Mouse (Mus musculus) neural tube, embryonic 11.5 days (tissue): ENCODE data around the gene Adora1. TPM values are rescaled to one million over a fixed set of nuclear protein-coding genes. Genes with fewer than 3 reads are reported as not detected.

Experiments
- ATAC-seq: fragments of 200-750 bp; cut with Nextera tagmentation; 2 replicates; pipeline ENCODE4 v1.8.0; 2017; ENCODE audit warnings: moderate number of reproducible peaks, mild to moderate bottlenecking, moderate TSS enrichment, moderate library complexity; ENCODE audit not compliant: insufficient read depth, low FRiP score, low TSS enrichment
- DNase-seq: peaks from one replicate; pipeline ENCODE4 v3.0.0-alpha.2; 2015; ENCODE audit warnings: low spot score
- H3K27ac ChIP-seq: fragments of 300-500 bp; sonication (generic); 2 replicates; pipeline ENCODE4 v1.5.1; 2014; ENCODE audit warnings: low read depth, mild to moderate bottlenecking, low read length
- H3K27me3 ChIP-seq: fragments of 300-500 bp; sonication (generic); 2 replicates; pipeline ENCODE4 v1.6.1; 2014; ENCODE audit warnings: mild to moderate bottlenecking, low read length, mixed read lengths; ENCODE audit not compliant: control insufficient read depth, insufficient read depth
- H3K36me3 ChIP-seq: fragments of 300-500 bp; sonication (generic); 2 replicates; pipeline ENCODE4 v1.6.1; 2014; ENCODE audit warnings: mild to moderate bottlenecking, low read length, moderate library complexity, mixed read lengths; ENCODE audit not compliant: control insufficient read depth, insufficient read depth
- H3K4me1 ChIP-seq: fragments of 300-500 bp; sonication (generic); 2 replicates; pipeline ENCODE4 v1.6.1; 2014; ENCODE audit warnings: low read length, mixed read lengths; ENCODE audit not compliant: control insufficient read depth, insufficient read depth
- H3K4me2 ChIP-seq: fragments of 300-500 bp; sonication (generic); 2 replicates; pipeline ENCODE4 v1.6.1; 2014; ENCODE audit warnings: low read depth, mild to moderate bottlenecking, moderate library complexity
- H3K4me3 ChIP-seq: fragments of 300-500 bp; sonication (generic); 2 replicates; pipeline ENCODE4 v1.5.1; 2014; ENCODE audit warnings: low read depth, low read length
- H3K9ac ChIP-seq: fragments of 300-500 bp; sonication (generic); 2 replicates; pipeline ENCODE4 v1.6.1; 2014; ENCODE audit warnings: mild to moderate bottlenecking, low read length
- H3K9me3 ChIP-seq: fragments of 300-500 bp; sonication (generic); 2 replicates; pipeline ENCODE4 v1.6.1; 2016; ENCODE audit warnings: low read length; ENCODE audit not compliant: control insufficient read depth
- WGBS: fragments of 180-500 bp; shearing (Covaris S2); extraction: QIAGEN DNeasy Blood & Tissue Kit; methylation state at CpG from one replicate; pipeline ENCODE4 v1.1.7; 2014; 5-methylcytosine and 5-hydroxymethylcytosine counted together
- polyA plus RNA-seq: library from polyadenylated mRNA; unstranded; fragments of >200 nt; fragmentation: Nextera tagmentation; extraction: Ambion mirVana; gene quantifications from 2 replicates; pipeline ENCODE4 v1.2.1, GENCODE M21; 2014

Gene Adora1
- 1.4 and 1.5 TPM in 2 replicates for polyA plus RNA-seq

DNA sequence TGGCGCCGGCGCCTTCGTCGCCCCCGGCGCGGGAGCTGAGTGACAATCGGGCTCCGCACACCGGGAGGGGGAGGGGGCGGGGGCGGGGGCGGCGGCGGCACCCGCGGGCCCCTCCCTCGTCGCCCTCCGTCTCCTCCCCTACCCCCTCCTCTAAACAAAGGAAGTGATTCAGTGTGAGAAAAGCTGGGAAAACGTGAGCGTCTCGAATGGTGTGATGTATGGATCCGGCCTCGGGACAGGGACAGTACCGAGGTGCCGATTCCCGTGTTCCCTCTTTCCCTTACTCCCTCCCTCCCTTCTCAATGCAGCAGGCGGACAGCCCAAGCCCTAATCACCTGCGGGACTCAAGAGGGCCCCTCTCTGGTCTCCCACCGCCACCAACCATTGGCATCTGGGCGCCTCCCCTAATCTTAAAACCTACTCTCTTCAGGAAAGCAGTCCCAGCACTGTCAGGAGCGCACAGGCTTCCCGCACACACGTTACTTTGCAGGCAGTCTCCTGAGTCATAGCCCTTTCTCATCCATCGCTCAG, at the start of gene Adora1:
Adora1 (minus strand) TSS at position 41 of the 531 bp plus-strand sequence.
- Histone ChIP-seq H3K27me3 (peaks cover 37% of the 10 kb centered on the region), H3K4me3 (peak within 1 kb of the TSS; percentile 39), H3K4me2 (peak within 1 kb of the TSS; percentile 66), H3K9ac (peak within 1 kb of the TSS; percentile 33), H3K36me3 (no peaks in the 10 kb centered on the region), H3K27ac (no peak within 1 kb of the TSS), H3K9me3 (no peaks in the 10 kb centered on the region), H3K4me1 (peaks cover 4% of the 10 kb centered on the region; the same call in 1 of the 2 replicates)
- under 1% methylated on average over 29 of the region's 37 CpGs for WGBS
- DNase-seq: no peak
- no peak for ATAC-seq

- WGBS: 59% methylated on average over 1 of the region's 1 CpGs
- H3K4me1 ChIP-seq: no peaks in the 10 kb centered on the region
Observed at GRCm38 (mm10) chr1:134283108-134283507, 47.9 kb upstream of the Adora1 start.

GRCm38 (mm10) chr1:134282342-134282741, 47.1 kb upstream of the Adora1 start:
- no peak overlapping the region for H3K4me3 ChIP-seq
- no peaks in the 10 kb centered on the region for H3K27me3 ChIP-seq
- H3K4me2 ChIP-seq: no peak overlapping the region
- no peaks in the 10 kb centered on the region for H3K9me3 ChIP-seq
- H3K4me1 ChIP-seq: no peaks in the 10 kb centered on the region
- 78% methylated on average over 3 of the region's 3 CpGs for WGBS
- H3K36me3 ChIP-seq: no peaks in the 10 kb centered on the region
- no peak for DNase-seq
- no peak for ATAC-seq
- H3K27ac ChIP-seq: no peak overlapping the region
- no peak overlapping the region for H3K9ac ChIP-seq

More at GRCm38 (mm10) chr1:134283108-134283507, 47.9 kb upstream of the Adora1 start:
- DNase-seq (no peak), ATAC-seq (no peak)
- Histone ChIP-seq H3K36me3 (no peaks in the 10 kb centered on the region), H3K27ac (no peak overlapping the region), H3K4me3 (no peak overlapping the region), H3K9me3 (no peaks in the 10 kb centered on the region), H3K9ac (no peak overlapping the region), H3K27me3 (no peaks in the 10 kb centered on the region), H3K4me2 (no peak overlapping the region)

DNA sequence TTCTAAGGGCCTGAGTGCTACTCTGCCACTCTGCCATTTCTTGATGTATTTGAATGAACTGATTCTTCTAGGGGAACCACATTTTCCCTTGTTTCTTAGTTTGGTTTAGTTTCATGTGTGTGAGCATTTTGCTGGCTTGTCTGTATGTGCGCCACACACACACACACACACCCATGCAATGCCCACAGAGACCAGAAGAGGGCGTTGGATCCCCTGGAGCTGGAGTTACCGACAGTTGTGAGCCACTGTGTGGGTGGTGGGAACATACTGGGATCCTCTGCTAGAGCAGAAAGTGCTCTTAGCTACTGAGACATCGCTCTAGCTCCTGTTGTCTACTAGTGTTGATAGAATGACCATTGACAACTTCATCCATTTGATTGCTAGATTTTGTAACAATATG, 46.3 kb upstream of the Adora1 start:
- Histone ChIP-seq H3K27ac (no peak overlapping the region), H3K4me1 (no peaks in the 10 kb centered on the region), H3K36me3 (no peaks in the 10 kb centered on the region), H3K4me2 (no peak overlapping the region), H3K9me3 (no peaks in the 10 kb centered on the region), H3K27me3 (no peaks in the 10 kb centered on the region), H3K4me3 (no peak overlapping the region), H3K9ac (no peak overlapping the region)
- no peak for ATAC-seq
- WGBS: 78% methylated on average over 4 of the region's 4 CpGs
- DNase-seq: no peak

DNA sequence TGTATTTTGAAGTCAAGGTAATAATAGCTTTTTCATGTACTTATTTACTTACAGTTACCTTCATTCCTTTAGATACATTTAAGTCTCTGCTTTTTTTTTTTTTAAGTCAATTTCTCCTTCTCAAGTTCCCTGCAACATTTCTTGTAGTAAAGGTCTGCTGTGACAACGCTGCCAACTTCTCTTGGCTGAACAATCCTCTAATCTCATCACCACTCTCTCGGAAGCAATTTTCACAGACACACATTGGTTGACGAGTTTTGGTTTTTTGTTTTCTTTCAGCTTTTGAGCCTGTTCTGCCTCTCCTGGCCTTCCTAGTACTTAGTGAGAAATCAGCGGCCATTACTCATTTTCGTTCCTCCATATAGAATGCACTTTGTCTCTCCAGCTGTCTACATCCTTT, 44.9 kb upstream of the Adora1 start:
- WGBS: 86% methylated on average over 5 of the region's 5 CpGs

DNA sequence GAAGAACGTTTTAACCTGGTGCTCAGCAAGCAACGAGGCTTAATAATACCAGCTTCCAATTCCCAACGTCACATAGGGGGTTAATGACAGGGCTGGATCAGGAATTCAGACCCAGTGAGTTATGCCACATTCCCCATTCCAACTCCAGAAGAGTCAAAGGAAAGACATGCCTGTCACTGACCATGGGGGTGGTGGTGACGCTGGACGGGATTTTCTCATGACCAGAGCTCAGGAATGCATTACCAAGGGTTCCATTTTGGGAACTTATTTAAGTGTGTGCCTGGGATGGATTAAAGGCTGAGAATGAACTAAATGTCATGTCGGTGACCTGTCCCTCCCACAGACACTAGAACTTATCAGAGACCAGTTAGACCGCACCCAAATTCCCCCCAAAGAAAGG, 41.6 kb upstream of the Adora1 start:
- H3K36me3 ChIP-seq: no peaks in the 10 kb centered on the region
- no peak for DNase-seq
- 83% methylated on average over 7 of the region's 7 CpGs for WGBS

More for the DNA sequence above, 44.9 kb upstream of the Adora1 start:
- no peak overlapping the region for H3K9ac ChIP-seq
- H3K9me3 ChIP-seq: no peaks in the 10 kb centered on the region
- DNase-seq (no peak), ATAC-seq (no peak)
- no peaks in the 10 kb centered on the region for H3K36me3 ChIP-seq
- H3K27me3 ChIP-seq: no peaks in the 10 kb centered on the region
- no peak overlapping the region for H3K4me3 ChIP-seq
- no peak overlapping the region for H3K27ac ChIP-seq
- no peaks in the 10 kb centered on the region for H3K4me1 ChIP-seq
- H3K4me2 ChIP-seq: no peak overlapping the region

GRCm38 (mm10) chr1:134275616-134276464, 40.6 kb upstream of the Adora1 start:
- H3K27ac ChIP-seq: no peak overlapping the region
- H3K4me2 ChIP-seq: no peak overlapping the region
- no peaks in the 10 kb centered on the region for H3K4me1 ChIP-seq
- H3K9ac ChIP-seq: no peak overlapping the region
- WGBS: 70% methylated on average over 13 of the region's 13 CpGs
- DNase-seq: no peak
- no peaks in the 10 kb centered on the region for H3K9me3 ChIP-seq
- no peak for ATAC-seq
- no peak overlapping the region for H3K4me3 ChIP-seq
- H3K36me3 ChIP-seq: no peaks in the 10 kb centered on the region
- no peaks in the 10 kb centered on the region for H3K27me3 ChIP-seq

More for the DNA sequence above, 41.6 kb upstream of the Adora1 start:
- H3K4me3 ChIP-seq: no peak overlapping the region
- H3K27me3 ChIP-seq: no peaks in the 10 kb centered on the region
- H3K4me1 ChIP-seq: no peaks in the 10 kb centered on the region
- no peaks in the 10 kb centered on the region for H3K9me3 ChIP-seq
- H3K27ac ChIP-seq: no peak overlapping the region
- no peak for ATAC-seq
- H3K9ac ChIP-seq: no peak overlapping the region
- no peak overlapping the region for H3K4me2 ChIP-seq

DNA sequence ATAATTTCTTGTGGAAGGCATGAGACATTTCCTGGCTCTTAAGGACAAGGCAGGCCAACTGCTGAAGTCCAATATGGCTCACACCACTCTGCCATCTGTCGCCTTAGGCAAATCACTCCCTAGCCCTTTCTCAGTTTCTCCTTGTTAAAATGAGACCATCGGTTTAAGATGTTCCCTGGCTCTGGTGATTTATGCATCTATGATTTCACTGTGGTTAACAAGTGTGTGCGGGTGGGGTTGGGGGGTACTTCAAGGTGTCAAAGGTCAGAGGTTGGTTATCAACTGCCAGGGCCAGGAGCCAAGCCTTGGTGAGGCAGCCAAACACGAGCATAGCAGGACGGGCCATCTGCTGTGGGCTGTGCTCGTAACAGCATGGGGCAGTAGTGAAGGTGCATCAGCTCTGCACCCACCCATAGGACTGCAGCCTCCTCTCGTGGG, 39.3 kb upstream of the Adora1 start:
- WGBS: 64% methylated on average over 7 of the region's 7 CpGs
- H3K27ac ChIP-seq: no peak overlapping the region
- no peak overlapping the region for H3K4me2 ChIP-seq
- no peaks in the 10 kb centered on the region for H3K36me3 ChIP-seq
- H3K9me3 ChIP-seq: no peaks in the 10 kb centered on the region
- no peak overlapping the region for H3K9ac ChIP-seq
- no peaks in the 10 kb centered on the region for H3K27me3 ChIP-seq
- ATAC-seq (no peak), DNase-seq (no peak)
- no peaks in the 10 kb centered on the region for H3K4me1 ChIP-seq
- no peak overlapping the region for H3K4me3 ChIP-seq
